ENCODE assay signal across 8 mouse cellular contexts in genomic region chr10:128408591-128409535, GRCm38 (mm10). TPM values are rescaled to one million over a fixed set of nuclear protein-coding genes. Genes with fewer than 3 reads are reported as not detected.
A peak's percentile ranks its signal among the peaks of the same experiment; 100 is the strongest.
DNase-seq lines count a peak whose midpoint lies in the region; ATAC-seq and TF ChIP-seq lines count a peak whose summit lies in the region.

No protein-coding gene starts in this region.

- H3K9ac ChIP-seq in heart, embryonic 11.5 days (ENCODE audit: low read depth, low read length), result peak overlapping the region; percentile 90
- H3K9ac ChIP-seq in MEL (ENCODE audit: control insufficient read depth, low read depth, low read length, poor library complexity, severe bottlenecking), result peak overlapping the region; percentile 91
- peak overlapping the region; percentile 61 for H3K9ac ChIP-seq in kidney, embryonic 15.5 days
- peak overlapping the region; percentile 71 for H3K9ac ChIP-seq in liver, embryonic 14.5 days (replicated peaks)

- TF ChIP-seq EP300 in MEL (IDR thresholded peaks at IDR 0.05; ENCODE audit: low read depth in 1 of 2, low read length in 2 of 2), result 0 out of 4 replicates have a peak, but pooled peaks of 1 of the 2 experiments have one; percentile 2
- TF ChIP-seq EP300 in liver, embryonic 14.5 days (IDR thresholded peaks at IDR 0.05; ENCODE audit: low read depth), result no peak

- H3K36me3 ChIP-seq in heart, embryonic 11.5 days (ENCODE audit: control insufficient read depth, insufficient read depth, low read length), result no peaks in the 10 kb centered on the region; the same call in 1 of the 2 replicates
- peaks cover 0 to 9% of the 10 kb centered on the region in 2 experiments; a peak in 2 of 4 replicates for H3K36me3 ChIP-seq in MEL (ENCODE audit: control insufficient read depth in 1 of 2, insufficient read depth in 2 of 2, low read length in 2 of 2)
- H3K36me3 ChIP-seq in kidney, embryonic 15.5 days, result peaks cover 26% of the 10 kb centered on the region
- H3K36me3 ChIP-seq in liver, embryonic 14.5 days (replicated peaks; ENCODE audit: control insufficient read depth, insufficient read depth, low read depth), result no peaks in the 10 kb centered on the region; the same call in 1 of the 2 replicates

- peak overlapping the region; percentile 64; the same call in 1 of the 2 replicates for H3K27ac ChIP-seq in heart, embryonic 11.5 days (ENCODE audit: low read depth, low read length)
- H3K27ac ChIP-seq in MEL (ENCODE audit: control insufficient read depth, low read depth, low read length), result peak overlapping the region; percentile 61
- no peak overlapping the region for H3K27ac ChIP-seq in embryonic fibroblast, embryonic 13.5 days (ENCODE audit: insufficient read depth, low read length)
- H3K27ac ChIP-seq in kidney, embryonic 15.5 days, result peak overlapping the region; percentile 34
- peak overlapping the region; percentile 4; the same call in 1 of the 2 replicates for H3K27ac ChIP-seq in liver, embryonic 14.5 days

- H3K4me2 ChIP-seq in heart, embryonic 11.5 days, result peak overlapping the region; percentile 98
- H3K4me2 ChIP-seq in kidney, embryonic 15.5 days, result peak overlapping the region; percentile 96
- peak overlapping the region; percentile 86 for H3K4me2 ChIP-seq in liver, embryonic 14.5 days (ENCODE audit: low read depth)

- TF ChIP-seq POLR2A in MEL (IDR thresholded peaks at IDR 0.05; ENCODE audit: control insufficient read depth in 1 of 2, insufficient read depth in 1 of 2, low read depth in 1 of 2, low read length in 2 of 2, poor library complexity in 1 of 2), result peak; percentile 26 to 28; a peak in 2 of 4 replicates
- 0 out of 2 replicates have a peak, but pooled peaks have one; percentile 24 for TF ChIP-seq POLR2A in embryonic fibroblast, embryonic 13.5 days (IDR thresholded peaks at IDR 0.05; ENCODE audit: low read depth, low read length)

- H3K4me1 ChIP-seq in heart, embryonic 11.5 days (ENCODE audit: control insufficient read depth, insufficient read depth, low read length), result peaks cover 26% of the 10 kb centered on the region
- peaks cover 0 to 8% of the 10 kb centered on the region in 2 experiments; a peak in 2 of 4 replicates for H3K4me1 ChIP-seq in MEL (ENCODE audit: control insufficient read depth in 1 of 2, insufficient read depth in 2 of 2, low read length in 2 of 2)
- peaks cover 9% of the 10 kb centered on the region; the same call in 1 of the 2 replicates for H3K4me1 ChIP-seq in embryonic fibroblast, embryonic 13.5 days (ENCODE audit: control insufficient read depth, insufficient read depth, low read length)
- peaks cover 46% of the 10 kb centered on the region for H3K4me1 ChIP-seq in kidney, embryonic 15.5 days
- peaks cover 8 to 23% of the 10 kb centered on the region in 2 experiments for H3K4me1 ChIP-seq in liver, embryonic 14.5 days (replicated peaks; ENCODE audit: control insufficient read depth in 2 of 2, insufficient read depth in 2 of 2, low read length in 1 of 2)

- peaks cover 31% of the 10 kb centered on the region for H3K79me2 ChIP-seq in MEL (ENCODE audit: control insufficient read depth, insufficient read depth, low read length, poor library complexity)

- H3K27me3 ChIP-seq in heart, embryonic 11.5 days (ENCODE audit: control insufficient read depth, insufficient read depth, low read length), result no peaks in the 10 kb centered on the region
- no peaks in the 10 kb centered on the region for H3K27me3 ChIP-seq in MEL (ENCODE audit: control insufficient read depth in 1 of 2, insufficient read depth in 2 of 2, low read length in 2 of 2)
- H3K27me3 ChIP-seq in kidney, embryonic 15.5 days, result no peaks in the 10 kb centered on the region
- H3K27me3 ChIP-seq in liver, embryonic 14.5 days (ENCODE audit: control insufficient read depth, insufficient read depth, low read length), result no peaks in the 10 kb centered on the region

- WGBS in heart, embryonic 11.5 days (ENCODE audit: insufficient replicate concordance), result 15% methylated on average over 35 of the region's 35 CpGs
- 16% methylated on average over 35 of the region's 35 CpGs for WGBS in kidney, embryonic 15.5 days
- WGBS in liver, embryonic 14.5 days (ENCODE audit: insufficient replicate concordance), result 17% methylated on average over 35 of the region's 35 CpGs

- TF ChIP-seq CTCF in MEL (IDR thresholded peaks at IDR 0.05 in 2 of 3, conservative IDR thresholded peaks at IDR 0.05 in 1 of 3; ENCODE audit: control insufficient read depth in 1 of 3, insufficient read depth in 1 of 3, low read depth in 2 of 3, low read length in 3 of 3, poor library complexity in 1 of 3, severe bottlenecking in 1 of 3), result no peak
- no peak for TF ChIP-seq CTCF in embryonic fibroblast, embryonic 13.5 days (IDR thresholded peaks at IDR 0.05; ENCODE audit: borderline replicate concordance, insufficient read depth, low read length)
- TF ChIP-seq CTCF in liver, embryonic 14.5 days (IDR thresholded peaks at IDR 0.05; ENCODE audit: low read depth), result no peak

- no peak for ATAC-seq in heart, embryonic 11.5 days (replicated peaks; ENCODE audit: insufficient number of reproducible peaks, low FRiP score, low TSS enrichment)
- no peak for ATAC-seq in kidney, embryonic 15.5 days (replicated peaks; ENCODE audit: low FRiP score)
- no peak for ATAC-seq in liver, embryonic 14.5 days (ENCODE audit: insufficient read depth)

- no peak for TF ChIP-seq RAD21 in MEL (IDR thresholded peaks at IDR 0.05; ENCODE audit: low read depth, low read length)

- no peaks in the 10 kb centered on the region for H3K9me3 ChIP-seq in heart, embryonic 11.5 days (replicated peaks; ENCODE audit: control insufficient read depth, low read length)
- no peaks in the 10 kb centered on the region for H3K9me3 ChIP-seq in MEL (replicated peaks; ENCODE audit: insufficient read depth, low read length)
- no peaks in the 10 kb centered on the region for H3K9me3 ChIP-seq in kidney, embryonic 15.5 days (replicated peaks)
- H3K9me3 ChIP-seq in liver, embryonic 14.5 days (ENCODE audit: control insufficient read depth, low read length), result no peaks in the 10 kb centered on the region

- DNase-seq in heart, adult 8-10 months (ENCODE audit: low spot score), result no peak
- peak; percentile 58 for DNase-seq in MEL (ENCODE audit: low read depth, low spot score)
- no peak for DNase-seq in liver, embryonic 14.5 days (ENCODE audit: low read depth in 3 of 3, low spot score in 3 of 3)
- DNase-seq in retina, embryonic 14.5 days (ENCODE audit: low spot score), result peak; percentile 41
- no peak for DNase-seq in urinary bladder, postnatal 10 days (ENCODE audit: low spot score)

- peak overlapping the region; percentile 93 for H3K4me3 ChIP-seq in heart, embryonic 11.5 days (ENCODE audit: low read depth, low read length)
- H3K4me3 ChIP-seq in MEL (ENCODE audit: control insufficient read depth in 1 of 2, insufficient read depth in 1 of 2, low read depth in 2 of 2, low read length in 2 of 2), result peak overlapping the region; percentile 76 to 90
- H3K4me3 ChIP-seq in embryonic fibroblast, embryonic 13.5 days (ENCODE audit: insufficient read depth, low read length), result peak overlapping the region; percentile 82
- peak overlapping the region; percentile 67 for H3K4me3 ChIP-seq in kidney, embryonic 15.5 days (replicated peaks)
- peak overlapping the region; percentile 78 to 79 for H3K4me3 ChIP-seq in liver, embryonic 14.5 days (ENCODE audit: insufficient read depth in 1 of 2, low read depth in 2 of 2, low read length in 2 of 2)

RNA-seq across cellular contexts. Expression of gene Nabp2, which starts 2.4 kb away (rescaled TPM):
- polyA plus RNA-seq in heart, embryonic 11.5 days (2014; fragmentation: Nextera tagmentation; extraction: Ambion mirVana), result 61.6 and 70.8 TPM in 2 replicates
- total RNA-seq in heart, adult 8-10 months (2022), result 10 to 100 TPM; 44.8 to 50.8 (median 45.2) TPM
- total RNA-seq in MEL (2012; rRNA removed), result 33.7 and 39.9 TPM in 2 replicates
- 100 to 1,000 TPM; 166 to 249 TPM for polyA plus RNA-seq in MEL (2012; ENCODE audit: insufficient read depth in 1 of 2, insufficient read length in 2 of 2, low read depth in 1 of 2, low replicate concordance in 2 of 2, missing spikeins in 1 of 2)
- 42.0 and 44.9 TPM in 2 replicates for polyA plus RNA-seq in embryonic fibroblast, embryonic 13.5 days (2011; ENCODE audit: insufficient read length, low read depth, missing spikeins)
- 82.8 and 92.6 TPM in 2 replicates for polyA plus RNA-seq in kidney, embryonic 15.5 days (2015; fragmentation: Nextera tagmentation; extraction: Ambion mirVana)
- polyA plus RNA-seq in liver, embryonic 14.5 days (2012; rRNA removed), result 24.2 and 25.4 TPM in 2 replicates
- polyA plus RNA-seq in liver, embryonic 14.5 days (2014; fragmentation: Nextera tagmentation; extraction: Ambion mirVana), result 45.4 and 48.7 TPM in 2 replicates

RNA-seq across cellular contexts. Expression of gene Rnf41, which starts 2.6 kb away (rescaled TPM):
- polyA plus RNA-seq in heart, embryonic 11.5 days (2014; fragmentation: Nextera tagmentation; extraction: Ambion mirVana), result 24.5 and 24.8 TPM in 2 replicates
- total RNA-seq in heart, adult 8-10 months (2022), result 10 to 100 TPM; 16.2 to 17.6 (median 16.7) TPM
- 25.4 and 28.1 TPM in 2 replicates for total RNA-seq in MEL (2012; rRNA removed)
- 10 to 100 TPM in 1 of 2 experiments, not detected in 1; 27.4 TPM for polyA plus RNA-seq in MEL (2012; ENCODE audit: insufficient read depth in 1 of 2, insufficient read length in 2 of 2, low read depth in 1 of 2, low replicate concordance in 2 of 2, missing spikeins in 1 of 2)
- 42.1 and 45.6 TPM in 2 replicates for polyA plus RNA-seq in embryonic fibroblast, embryonic 13.5 days (2011; ENCODE audit: insufficient read length, low read depth, missing spikeins)
- polyA plus RNA-seq in kidney, embryonic 15.5 days (2015; fragmentation: Nextera tagmentation; extraction: Ambion mirVana), result 45.1 and 45.9 TPM in 2 replicates
- 5.0 and 5.9 TPM in 2 replicates for polyA plus RNA-seq in liver, embryonic 14.5 days (2012; rRNA removed)
- polyA plus RNA-seq in liver, embryonic 14.5 days (2014; fragmentation: Nextera tagmentation; extraction: Ambion mirVana), result 4.8 and 6.2 TPM in 2 replicates

RNA-seq across cellular contexts. Expression of gene Slc39a5, which starts 7.8 kb away (rescaled TPM):
- 0.52 TPM in 1 of 2 replicates, not detected in the other for polyA plus RNA-seq in heart, embryonic 11.5 days (2014; fragmentation: Nextera tagmentation; extraction: Ambion mirVana)
- total RNA-seq in heart, adult 8-10 months (2022), result not detected
- not detected in 2 replicates for total RNA-seq in MEL (2012; rRNA removed)
- not detected for polyA plus RNA-seq in MEL (2012; ENCODE audit: insufficient read depth in 1 of 2, insufficient read length in 2 of 2, low read depth in 1 of 2, low replicate concordance in 2 of 2, missing spikeins in 1 of 2)
- polyA plus RNA-seq in embryonic fibroblast, embryonic 13.5 days (2011; ENCODE audit: insufficient read length, low read depth, missing spikeins), result not detected in 2 replicates
- polyA plus RNA-seq in kidney, embryonic 15.5 days (2015; fragmentation: Nextera tagmentation; extraction: Ambion mirVana), result 41.5 and 47.1 TPM in 2 replicates
- polyA plus RNA-seq in liver, embryonic 14.5 days (2012; rRNA removed), result 33.0 and 40.8 TPM in 2 replicates
- 37.6 and 40.7 TPM in 2 replicates for polyA plus RNA-seq in liver, embryonic 14.5 days (2014; fragmentation: Nextera tagmentation; extraction: Ambion mirVana)

RNA-seq across cellular contexts. Expression of gene Ankrd52, which starts 31.9 kb away (rescaled TPM):
- 9.3 and 11.7 TPM in 2 replicates for polyA plus RNA-seq in heart, embryonic 11.5 days (2014; fragmentation: Nextera tagmentation; extraction: Ambion mirVana)
- 10 to 100 TPM; 39.8 to 45.9 (median 44.0) TPM for total RNA-seq in heart, adult 8-10 months (2022)
- total RNA-seq in MEL (2012; rRNA removed), result 9.5 and 10.0 TPM in 2 replicates
- 10 to 100 TPM in 1 of 2 experiments, not detected in 1; 39.9 TPM for polyA plus RNA-seq in MEL (2012; ENCODE audit: insufficient read depth in 1 of 2, insufficient read length in 2 of 2, low read depth in 1 of 2, low replicate concordance in 2 of 2, missing spikeins in 1 of 2)
- polyA plus RNA-seq in embryonic fibroblast, embryonic 13.5 days (2011; ENCODE audit: insufficient read length, low read depth, missing spikeins), result 59.1 and 63.1 TPM in 2 replicates
- 13.6 and 14.5 TPM in 2 replicates for polyA plus RNA-seq in kidney, embryonic 15.5 days (2015; fragmentation: Nextera tagmentation; extraction: Ambion mirVana)
- polyA plus RNA-seq in liver, embryonic 14.5 days (2012; rRNA removed), result 7.4 and 7.7 TPM in 2 replicates
- polyA plus RNA-seq in liver, embryonic 14.5 days (2014; fragmentation: Nextera tagmentation; extraction: Ambion mirVana), result 4.3 and 5.5 TPM in 2 replicates

RNA-seq across cellular contexts. Expression of gene Coq10a, which starts 40.1 kb away (rescaled TPM):
- 12.6 and 14.0 TPM in 2 replicates for polyA plus RNA-seq in heart, embryonic 11.5 days (2014; fragmentation: Nextera tagmentation; extraction: Ambion mirVana)
- 100 to 1,000 TPM; 365 to 443 (median 423) TPM for total RNA-seq in heart, adult 8-10 months (2022)
- 6.8 and 7.7 TPM in 2 replicates for total RNA-seq in MEL (2012; rRNA removed)
- polyA plus RNA-seq in MEL (2012; ENCODE audit: insufficient read depth in 1 of 2, insufficient read length in 2 of 2, low read depth in 1 of 2, low replicate concordance in 2 of 2, missing spikeins in 1 of 2), result 10 to 100 TPM in 1 of 2 experiments, not detected in 1; 14.1 TPM
- polyA plus RNA-seq in embryonic fibroblast, embryonic 13.5 days (2011; ENCODE audit: insufficient read length, low read depth, missing spikeins), result 20.5 and 24.6 TPM in 2 replicates
- polyA plus RNA-seq in kidney, embryonic 15.5 days (2015; fragmentation: Nextera tagmentation; extraction: Ambion mirVana), result 13.7 TPM in 2 replicates
- polyA plus RNA-seq in liver, embryonic 14.5 days (2012; rRNA removed), result 6.5 and 7.7 TPM in 2 replicates
- polyA plus RNA-seq in liver, embryonic 14.5 days (2014; fragmentation: Nextera tagmentation; extraction: Ambion mirVana), result 4.7 and 5.0 TPM in 2 replicates

Comparison
In these comparisons a context has a peak if more than half of its experiments do, and no peak if none do; other contexts are left out.
1. DNase-seq: peak in MEL (single experiment) and retina, embryonic 14.5 days (single experiment); none in heart, adult 8-10 months (single experiment), liver, embryonic 14.5 days (0 of 3) and urinary bladder, postnatal 10 days (single experiment).
2. RNA of gene Slc39a5, which starts 7.8 kb away (polyA plus RNA-seq): 41.5 to 47.1 TPM in kidney, embryonic 15.5 days and 33.0 to 40.8 TPM in liver, embryonic 14.5 days; 0.52 TPM in heart, embryonic 11.5 days, not detected in MEL and not detected in embryonic fibroblast, embryonic 13.5 days; every median in the first group is over 10 times any median in the second.
3. Peak in every context shown above with its lines, with median percentiles within 50 percentile points of each other: H3K4me2 ChIP-seq, H3K4me3 ChIP-seq and H3K9ac ChIP-seq.